Mouse (Mus musculus) lung, postnatal 14 days (tissue): ENCODE data around the gene Olfr341.

Source experiments
- DNase-seq: peaks from one replicate; pipeline ENCODE4 v3.0.0; 2021

Gene Olfr341

DNA sequence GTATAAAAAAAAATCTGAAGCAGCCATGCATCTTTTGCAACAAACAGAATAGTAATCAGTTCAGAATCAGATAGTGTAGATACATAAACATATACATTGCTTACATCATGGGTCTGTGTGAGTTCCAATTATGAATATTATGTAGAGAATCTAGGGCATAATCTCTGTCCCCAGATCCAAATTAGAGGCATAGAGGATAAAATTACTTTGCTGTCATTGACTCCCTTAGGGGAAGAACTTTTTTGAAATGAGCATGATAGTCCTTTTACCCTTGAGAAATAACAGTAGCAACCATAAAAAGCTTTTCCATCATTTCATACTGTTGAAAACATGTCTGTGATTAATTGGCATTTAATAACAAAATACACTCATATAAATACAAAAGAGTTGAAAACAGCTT, at the start of gene Olfr341:
TSS of gene Olfr341 (minus strand) at position 101 of the 400 bp plus-strand sequence.
- DNase-seq: no peak

DNA sequence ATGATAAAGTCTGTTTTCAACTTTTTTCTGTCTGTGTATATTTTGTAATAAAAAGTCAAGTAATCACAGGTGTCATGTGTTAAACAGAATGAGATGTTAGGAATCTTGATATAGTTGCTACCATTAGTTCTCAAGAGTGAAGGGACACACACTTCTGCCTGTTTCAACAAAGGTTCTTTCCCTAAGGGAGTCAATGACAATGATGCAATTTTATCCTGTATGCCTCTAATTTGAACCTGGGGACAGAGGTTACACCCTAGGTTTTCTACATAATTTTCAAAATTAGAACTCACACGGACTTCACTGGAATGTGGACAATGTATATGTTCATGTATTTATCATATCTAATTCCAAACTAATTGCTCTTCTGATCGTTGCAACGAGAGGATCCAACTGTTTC, 42.4 kb upstream of the Olfr341 start, which contains the start of gene Olfr342:
TSS of gene Olfr342 (plus strand) at position 301 of the 400 bp plus-strand sequence.
- DNase-seq: no peak

DNA sequence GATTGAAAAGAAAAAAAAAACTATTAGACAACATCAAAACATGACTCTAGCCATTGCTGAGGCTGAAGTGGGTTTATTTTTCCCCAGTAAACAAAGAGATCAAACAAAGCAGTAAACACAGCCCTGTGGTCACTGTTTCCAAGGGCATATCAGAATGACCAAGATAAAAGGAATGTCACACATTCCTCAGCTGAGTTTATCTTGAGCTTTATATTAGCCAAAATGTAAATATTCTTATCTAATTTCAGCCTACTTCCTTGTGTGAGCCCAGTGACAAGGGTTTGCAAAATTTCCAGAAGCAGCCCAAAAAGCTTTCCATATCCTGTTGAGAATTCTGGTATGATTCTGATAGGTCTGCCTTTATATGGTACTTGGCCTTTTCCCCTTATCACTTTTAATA, 8.6 kb downstream of the Olfr341 start:
- DNase-seq: no peak

DNA sequence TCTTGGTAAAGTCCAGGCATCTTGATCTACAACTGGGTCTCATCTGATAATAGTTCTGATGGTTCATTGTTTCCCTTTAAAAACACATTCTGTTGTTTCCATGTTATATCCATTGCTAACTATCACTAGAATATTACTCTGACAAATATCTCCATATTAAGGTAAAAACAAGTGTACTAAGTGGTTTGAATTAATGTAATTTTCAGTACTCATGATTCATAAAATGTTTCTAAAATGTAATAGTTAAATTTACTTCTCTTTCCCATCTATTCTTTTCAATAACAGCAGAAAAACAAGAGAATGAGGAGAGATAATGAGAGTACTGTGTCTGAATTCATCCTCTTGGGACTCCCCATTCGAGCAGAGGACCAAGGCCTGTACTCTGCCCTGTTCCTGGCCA, 30.0 kb downstream of the Olfr341 start, which contains the start of gene Olfr340:
TSS of gene Olfr340 (plus strand) at position 301 of the 400 bp plus-strand sequence.
- DNase-seq: no peak
